Mouse (Mus musculus): ENCODE data around the gene Olfr98.
A peak's percentile ranks its signal among the peaks of the same experiment; 100 is the strongest.
"Not testable (repeated sequence)": the region's sequence is repeated elsewhere in the genome, so short reads cannot be mapped to it uniquely, and the experiment has no call there.

The Olfr98 gene

DNA sequence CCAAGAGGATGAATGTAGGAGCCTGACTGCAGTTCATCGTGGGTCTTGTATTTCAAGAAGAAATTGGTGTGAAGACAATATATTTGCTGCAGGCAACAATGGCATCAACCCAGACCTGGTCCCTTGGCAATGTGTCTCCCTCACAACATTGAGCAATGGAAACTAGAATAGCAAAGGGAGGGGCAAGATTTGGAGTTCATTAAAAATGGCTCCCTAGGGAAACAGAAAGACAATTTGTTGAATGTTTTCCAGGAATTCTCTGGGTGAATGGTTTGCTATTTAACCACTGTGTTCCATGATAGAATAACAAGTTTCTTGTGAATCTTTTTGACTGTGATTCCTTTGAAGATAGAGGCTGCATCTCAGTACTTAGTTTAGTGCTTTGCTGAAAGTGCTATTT lies at the start of gene Olfr98:
Gene Olfr98, minus strand, starts transcription at position 124 of the 400 bp plus-strand sequence.
- DNase-seq: no peak

DNA sequence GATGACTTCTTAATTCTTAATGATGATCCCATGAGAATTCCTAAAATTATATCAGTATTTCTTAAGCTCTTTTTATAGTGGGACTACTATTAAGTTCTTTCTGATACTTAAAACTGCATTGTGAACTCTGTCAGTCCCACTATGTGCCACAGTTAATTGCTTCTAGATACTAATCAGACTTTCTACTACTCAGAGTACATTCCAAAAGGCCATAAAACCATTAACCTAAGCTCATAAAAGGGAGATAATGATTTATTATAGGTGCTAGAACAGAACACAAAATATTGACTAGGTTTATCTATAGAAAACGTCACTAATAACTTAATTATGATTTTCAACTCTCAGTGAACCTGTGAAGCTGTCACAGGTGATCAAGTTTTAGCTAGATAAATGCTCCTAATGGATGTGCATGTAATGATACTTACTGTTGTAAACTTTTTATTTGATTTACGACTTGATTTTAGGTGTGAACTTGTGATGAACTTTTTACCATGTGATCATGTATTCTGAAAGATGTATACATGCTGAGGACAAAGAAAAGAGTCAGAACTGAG lies 46.7 kb upstream of the Olfr98 start:
- DNase-seq: no peak

DNA sequence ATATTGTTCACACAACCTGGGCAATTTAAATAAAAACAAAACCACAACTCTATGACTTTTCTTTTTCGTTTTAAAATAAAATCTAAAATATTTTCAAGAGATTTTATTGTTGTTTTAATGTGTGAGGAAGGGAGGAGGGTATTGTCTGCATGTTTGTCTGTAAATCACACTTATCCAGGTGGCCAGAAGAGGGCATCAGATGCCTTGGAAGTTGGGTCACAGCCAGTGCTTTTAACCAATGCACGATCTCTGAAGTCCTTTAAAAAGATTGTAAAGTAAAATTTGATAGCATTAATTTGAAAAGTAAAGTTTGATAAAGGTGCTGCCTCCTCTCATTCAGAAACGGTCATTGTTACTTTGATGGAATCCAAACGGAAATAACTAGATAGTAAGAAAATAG lies 44.9 kb upstream of the Olfr98 start:
- no peak for DNase-seq

DNA sequence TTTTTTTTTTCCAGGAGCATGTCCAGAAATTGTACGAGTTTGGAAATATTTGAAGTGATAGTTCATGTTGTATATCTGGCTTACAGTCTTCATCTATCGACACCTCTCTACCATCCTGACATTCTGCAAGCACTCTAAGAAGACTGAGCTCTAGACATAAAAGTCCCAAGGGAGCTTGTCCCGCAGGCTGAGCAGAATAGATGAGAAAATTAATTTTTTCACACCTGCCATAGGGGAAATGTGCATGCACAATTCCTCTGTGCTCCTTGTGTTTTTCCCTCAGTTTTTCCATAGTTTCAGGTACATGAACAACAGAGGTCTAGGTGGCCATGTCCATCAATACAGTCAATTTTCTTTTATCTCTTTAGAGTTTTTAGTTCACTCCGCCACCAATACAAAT lies 40.7 kb upstream of the Olfr98 start, which contains the start of gene Olfr101:
Gene Olfr101, minus strand, starts transcription at position 101 of the 400 bp plus-strand sequence.
- DNase-seq: no peak

DNA sequence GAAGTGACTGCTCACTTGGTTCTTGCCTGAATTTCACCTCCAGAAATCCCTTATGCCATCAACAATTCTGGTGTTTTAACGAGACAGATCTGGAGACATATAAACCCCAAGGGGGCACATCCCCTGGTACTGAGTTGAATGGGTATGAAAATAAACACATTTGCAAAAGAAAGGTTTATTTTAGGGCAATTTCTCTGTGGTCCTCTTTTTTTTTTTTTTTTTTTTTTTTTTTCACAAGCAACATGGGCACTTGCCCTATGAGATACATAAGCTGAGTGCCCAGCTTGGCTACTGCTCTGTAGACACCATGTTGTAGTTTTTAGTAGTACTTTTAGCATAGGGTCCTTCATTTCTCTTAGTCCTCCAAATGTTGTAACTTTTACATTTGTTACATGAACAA lies 19.8 kb upstream of the Olfr98 start, which contains the start of gene Olfr99:
Gene Olfr99, minus strand, starts transcription at position 101 of the 400 bp plus-strand sequence.
- no peak for DNase-seq

DNA sequence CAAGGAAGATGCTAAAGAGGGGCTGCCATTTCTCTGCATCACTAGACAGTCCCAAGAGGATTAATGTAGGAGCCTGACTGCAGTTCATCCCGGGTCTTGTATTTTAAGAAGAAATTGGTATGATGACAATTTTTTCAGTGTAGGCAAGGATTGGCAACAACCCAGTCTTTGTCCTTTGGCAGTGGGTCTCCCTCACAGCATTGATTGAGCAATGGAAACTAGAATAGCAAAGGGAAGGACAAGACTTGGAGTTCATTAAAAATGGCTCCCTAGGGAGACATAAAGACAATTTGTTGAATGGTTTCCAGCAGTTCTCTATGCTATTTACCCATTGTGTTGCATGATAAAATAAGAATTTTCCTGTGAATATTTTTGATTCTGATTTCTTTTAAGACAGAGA lies 16.8 kb upstream of the Olfr98 start:
- DNase-seq: no peak

DNA sequence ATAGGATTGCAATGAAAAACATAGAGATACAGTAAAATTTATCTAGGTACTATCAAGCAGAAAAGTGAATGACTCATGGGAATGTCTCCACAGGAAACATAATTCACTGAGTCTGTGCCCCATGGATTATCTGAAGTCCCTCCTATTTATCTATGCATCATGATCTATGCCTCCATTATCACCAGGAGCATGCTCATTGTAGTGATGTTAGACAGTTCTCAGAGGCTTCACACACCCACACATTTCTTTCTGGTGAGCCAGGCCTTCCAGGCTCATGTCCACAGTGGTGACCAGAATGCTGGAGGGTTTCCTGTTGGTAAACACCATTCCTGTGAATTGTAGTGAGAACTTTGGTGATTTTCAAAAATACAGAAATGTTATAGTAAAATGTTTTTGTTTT lies 13.0 kb upstream of the Olfr98 start:
- no peak for DNase-seq

DNA sequence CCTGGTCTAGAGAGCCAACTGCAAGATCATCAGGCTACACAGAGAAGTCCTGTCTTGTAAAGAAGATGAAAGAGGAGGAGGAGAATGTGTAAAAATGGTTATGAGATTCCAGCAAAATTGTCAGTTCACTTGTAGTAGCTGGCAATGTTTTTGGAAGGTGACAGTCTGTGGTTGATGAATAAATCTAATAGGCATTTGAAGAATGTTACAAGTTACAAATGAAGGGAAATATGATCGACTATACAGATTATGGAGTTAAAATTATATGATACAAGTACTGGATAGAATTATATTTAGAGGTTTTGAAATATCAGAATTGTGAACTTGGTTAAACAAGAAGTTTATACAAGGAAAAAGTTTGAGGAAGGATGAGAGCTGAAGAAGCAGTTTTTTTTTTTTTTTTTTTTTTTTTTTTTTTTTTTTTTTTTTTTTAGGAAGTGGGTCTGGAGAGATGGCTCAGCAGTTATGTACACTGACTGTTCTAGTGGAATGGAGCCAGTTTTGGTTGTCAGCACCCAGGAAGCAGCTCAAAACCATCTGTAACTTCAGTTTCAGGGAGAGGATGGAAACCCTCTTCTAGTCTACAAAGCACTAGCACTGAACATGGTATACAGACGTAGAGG lies 12.2 kb upstream of the Olfr98 start:
- DNase-seq: no peak

DNA sequence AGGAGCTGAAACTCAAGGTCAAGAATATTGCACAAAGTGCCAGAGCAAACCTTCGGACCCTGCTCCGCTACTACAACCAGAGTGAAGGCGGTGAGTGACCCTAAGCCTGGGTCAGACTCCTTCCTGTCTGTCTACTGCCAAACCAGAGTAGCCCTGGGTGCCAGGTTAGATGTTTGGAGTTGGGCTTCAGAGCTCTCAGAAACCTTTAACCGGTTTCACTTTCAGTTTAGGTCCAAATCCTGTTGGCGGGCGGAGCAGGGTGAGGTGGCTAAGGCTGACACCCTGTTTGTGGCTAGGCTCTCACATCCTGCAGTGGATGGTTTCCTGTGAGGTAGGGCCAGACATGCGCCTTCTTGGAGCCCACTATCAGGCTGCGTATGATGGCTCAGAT lies 7.1 kb upstream of the Olfr98 start:
- peak; percentile 18 for DNase-seq

DNA sequence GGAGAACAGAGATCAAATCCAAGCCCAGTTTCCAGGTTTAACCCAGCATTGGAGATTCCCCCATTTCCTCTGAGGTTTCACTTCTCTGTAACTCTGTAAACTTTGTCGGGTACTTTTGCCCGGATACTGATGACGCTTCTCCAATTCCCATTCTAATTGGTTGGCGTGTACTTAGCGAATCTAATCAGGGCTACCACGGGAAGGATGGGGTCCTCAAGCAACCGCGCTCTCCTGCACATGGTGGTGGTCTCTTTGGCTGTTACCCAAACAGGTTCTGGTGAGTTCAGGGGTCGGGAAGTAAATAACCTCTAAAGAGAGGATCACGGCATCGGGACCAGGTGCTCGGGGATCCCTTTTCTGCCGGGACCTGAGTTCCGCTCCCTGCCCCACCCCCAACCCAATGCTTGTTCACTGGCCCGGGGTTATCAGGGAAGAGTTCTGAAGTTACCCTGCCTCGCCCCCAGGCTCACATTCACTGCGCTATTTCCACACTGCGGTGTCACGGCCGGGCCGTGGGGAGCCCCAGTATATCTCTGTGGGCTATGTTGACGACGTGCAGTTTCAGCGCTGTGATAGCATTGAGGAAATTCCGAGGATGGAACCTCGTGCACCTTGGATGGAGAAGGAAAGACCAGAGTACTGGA lies 6.6 kb upstream of the Olfr98 start, which contains the start of gene H2-M3:
Gene H2-M3, plus strand, starts transcription at position 163 of the 644 bp plus-strand sequence.
- DNase-seq: peak; percentile 74

DNA sequence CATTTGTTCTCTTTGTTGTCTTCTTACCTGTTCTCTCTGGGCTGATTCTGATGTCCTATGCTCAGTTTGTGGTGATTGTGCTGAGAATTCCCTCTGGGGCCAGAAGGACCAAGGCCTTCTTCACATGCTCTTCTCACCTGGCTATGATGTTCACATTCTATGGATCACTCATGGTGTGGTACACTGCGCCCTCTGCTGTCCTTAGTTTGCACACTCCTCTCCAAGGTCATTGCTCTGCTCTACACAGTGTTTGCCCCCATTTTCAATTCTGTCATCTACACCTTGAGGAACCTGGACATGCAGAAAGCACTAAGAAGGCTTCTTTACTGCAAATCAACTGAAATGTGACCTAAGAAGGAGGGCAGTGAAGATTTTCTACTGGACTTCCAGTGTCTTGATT lies 13.0 kb downstream of the Olfr98 start:
- DNase-seq: peak; percentile 14

DNA sequence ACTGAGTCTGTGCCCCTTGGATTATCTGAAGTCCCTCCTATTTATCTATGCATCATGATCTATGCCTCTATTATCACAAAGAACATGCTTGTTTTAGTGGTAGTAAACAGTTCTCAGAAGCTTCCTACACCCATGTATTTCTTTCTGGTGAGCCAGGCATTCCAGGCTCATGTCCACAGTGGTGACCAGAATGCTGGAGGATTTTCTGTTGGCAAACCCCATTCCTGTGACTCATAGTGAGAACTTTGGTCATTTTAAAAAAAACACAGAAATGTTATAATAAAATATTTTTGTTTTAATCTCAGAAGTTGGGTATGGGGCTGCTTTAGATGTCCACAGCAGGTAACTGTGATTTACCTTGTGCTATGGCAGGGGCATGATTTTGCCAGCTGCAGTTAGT lies 14.1 kb downstream of the Olfr98 start:
- no peak for DNase-seq

DNA sequence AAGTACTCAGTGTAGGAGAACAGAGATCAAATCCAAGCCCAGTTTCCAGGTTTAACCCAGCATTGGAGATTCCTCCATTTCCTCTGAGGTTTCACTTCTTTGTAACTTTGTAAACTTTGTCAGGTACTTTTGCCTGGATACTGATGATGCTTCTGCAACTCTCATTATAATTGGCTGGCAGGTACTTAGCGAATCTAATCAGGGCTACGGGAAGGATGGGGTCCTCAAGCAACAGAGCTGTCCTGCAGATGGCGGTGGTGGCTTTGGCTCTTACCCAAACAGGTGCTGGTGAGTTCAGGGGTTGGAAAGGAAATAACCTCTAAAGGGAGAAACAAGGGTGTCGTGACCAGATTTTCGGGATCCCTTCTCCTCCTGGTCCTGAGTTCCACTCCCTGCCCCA lies 16.8 kb downstream of the Olfr98 start:
- no peak for DNase-seq

DNA sequence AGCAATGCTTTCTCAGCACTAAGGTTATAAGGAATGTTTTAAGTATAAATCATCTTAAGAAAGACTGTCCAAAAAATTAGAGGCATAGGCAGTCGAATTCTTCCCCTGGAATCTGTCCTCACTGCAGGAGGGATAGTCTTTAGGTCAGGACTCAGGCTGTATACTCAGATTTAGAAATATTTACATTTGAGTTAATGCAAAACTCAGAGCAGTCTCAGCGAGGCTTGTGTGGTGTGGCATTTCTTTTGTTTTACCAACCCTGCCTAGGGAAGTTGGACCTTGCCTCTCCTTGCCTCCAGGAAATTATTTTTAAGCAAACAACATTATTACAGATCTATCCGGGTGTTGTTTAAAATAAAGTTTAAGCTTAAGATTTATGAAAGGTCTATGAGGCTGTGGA lies 21.4 kb downstream of the Olfr98 start:
- DNase-seq: no peak

DNA sequence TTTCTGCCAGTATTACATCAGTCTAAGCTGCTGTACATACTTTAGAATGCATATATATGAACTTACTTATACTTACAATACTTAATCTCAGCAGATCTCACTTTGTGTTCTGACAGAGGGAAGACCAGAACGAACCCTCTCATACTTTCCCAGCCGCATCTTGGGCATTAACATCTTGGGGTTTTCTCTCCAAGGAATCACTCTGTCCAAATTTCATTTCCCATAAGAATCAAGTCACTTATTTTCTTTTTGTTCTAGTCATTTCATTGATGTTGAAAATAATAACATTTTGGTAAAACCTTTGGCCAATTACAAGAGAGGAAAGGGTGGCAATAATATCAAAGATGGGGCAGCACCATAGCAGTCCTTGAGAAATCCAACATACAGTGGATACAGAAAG lies 26.3 kb downstream of the Olfr98 start, which contains the start of gene Olfr97:
Gene Olfr97, minus strand, starts transcription at position 101 of the 400 bp plus-strand sequence.
- not testable (repeated sequence) for DNase-seq

DNA sequence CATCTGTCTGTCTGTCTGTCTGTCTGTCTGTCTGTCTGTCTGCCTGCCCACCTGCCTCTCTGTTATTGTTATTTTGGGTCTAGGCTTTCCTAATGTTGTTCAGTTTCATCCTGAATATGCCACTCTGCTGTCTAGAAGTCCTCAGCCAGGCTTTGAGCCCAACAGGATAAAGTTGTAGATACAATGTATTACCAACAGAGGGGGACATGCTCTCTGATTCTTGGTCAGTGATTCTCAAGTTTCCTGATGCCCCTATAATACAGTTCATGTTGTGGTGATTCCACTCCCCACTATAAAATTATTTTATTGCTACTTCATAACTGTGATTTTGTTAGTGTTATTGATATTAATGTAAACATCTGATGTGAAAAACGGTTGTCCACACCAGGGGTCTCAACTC lies 41.7 kb downstream of the Olfr98 start:
- DNase-seq: no peak

DNA sequence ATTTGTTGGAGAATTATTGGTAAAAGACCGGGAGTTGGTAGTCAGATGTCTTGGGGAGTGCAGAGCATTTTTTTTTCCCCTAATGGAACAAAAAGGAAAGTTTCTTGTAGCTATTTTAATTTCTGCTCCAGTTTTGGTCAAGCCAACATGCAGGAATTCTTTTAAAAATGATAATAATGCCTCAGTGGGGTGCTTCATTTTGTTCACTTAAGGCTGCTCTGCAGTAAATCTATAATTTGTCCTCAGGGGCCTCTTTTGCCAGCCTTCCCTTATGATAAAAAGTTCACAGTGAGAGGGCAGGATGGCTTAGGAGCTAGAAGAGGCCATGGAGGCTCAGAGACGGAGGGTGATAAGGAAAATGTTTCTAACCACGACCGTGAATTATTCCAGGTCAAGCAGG lies 43.7 kb downstream of the Olfr98 start, which contains the start of gene Olfr96:
Gene Olfr96, plus strand, starts transcription at position 301 of the 400 bp plus-strand sequence.
- DNase-seq: no peak

DNA sequence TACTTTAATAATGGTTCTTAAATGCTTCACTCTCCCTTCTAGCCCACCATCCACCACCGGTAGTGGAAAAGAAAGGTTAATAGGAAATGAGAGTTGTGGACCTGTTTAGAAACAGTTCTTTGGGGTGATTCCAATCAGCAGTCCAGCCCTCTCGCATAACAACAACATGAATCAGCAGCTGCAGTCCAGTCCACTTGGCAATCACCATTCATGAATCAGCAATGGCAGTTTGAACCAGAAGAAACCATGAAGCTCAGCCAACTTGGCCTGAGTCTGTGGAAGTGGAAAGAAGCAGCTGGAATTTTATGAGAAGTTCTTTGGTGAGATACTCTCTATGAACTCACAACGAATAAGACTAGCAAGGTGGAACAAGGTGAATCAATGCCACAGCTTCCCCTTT lies 45.1 kb downstream of the Olfr98 start:
- DNase-seq: no peak

DNA sequence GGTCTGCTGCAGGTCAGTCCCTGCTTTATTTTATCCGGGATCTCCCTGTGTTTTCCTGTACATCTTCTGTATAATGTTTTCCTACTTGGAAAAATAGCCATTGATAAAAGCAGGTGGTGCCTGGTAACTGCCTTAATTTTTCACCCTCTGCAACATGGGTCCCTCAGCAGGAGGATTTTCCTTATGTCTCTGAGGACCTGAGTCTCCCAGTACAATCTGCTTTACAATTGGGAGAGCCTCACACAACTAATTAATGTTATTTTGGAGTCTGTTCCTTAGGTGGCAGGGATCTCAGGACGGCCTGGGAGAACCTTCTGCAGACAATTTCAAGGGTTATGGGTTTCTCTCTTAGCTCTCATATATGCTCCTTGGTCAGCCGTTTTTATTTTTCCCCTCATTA lies 50.5 kb downstream of the Olfr98 start, which contains the start of gene Olfr95:
Gene Olfr95, minus strand, starts transcription at position 101 of the 400 bp plus-strand sequence.
- DNase-seq: no peak
